Mouse (Mus musculus) adrenal gland (tissue): Measurements from ENCODE around the gene Tceal9.
"Not testable (repeated sequence)": the region's sequence is repeated elsewhere in the genome, so short reads cannot be mapped to it uniquely, and the experiment has no call there.

ENCODE experiments used
- intact Hi-C: fragments of 180-260 bp; cut with DNase I; formaldehyde crosslinking; loops from one replicate; pipeline ENCODE4 v1.15.1; 2025
- long read RNA-seq, 2 experiments: library from polyadenylated mRNA; unstranded; transcript quantifications; one replicate each; pipeline ENCODE4 v2.0.0; 2020; ENCODE audit warnings: borderline replicate concordance in 1 of 2; ENCODE audit not compliant: insufficient replicate concordance in 1 of 2

Tceal9 gene
- long read RNA-seq, experiment 1, transcript Tceal9-201 (3 exons, 1,019 nt), result major isoform, 233 of 243 reads
- long read RNA-seq, experiment 1, partial matches to known transcripts, result 1 of 243 reads
- long read RNA-seq, experiment 1, other reads (novel, unspliced or antisense), result 8 of 243 reads
- long read RNA-seq, experiment 2, transcript Tceal9-201 (3 exons, 1,019 nt), result major isoform, 340 of 353 reads
- long read RNA-seq, experiment 2, partial matches to known transcripts, result 2 of 353 reads
- long read RNA-seq, experiment 2, other reads (novel, unspliced or antisense), result 8 of 353 reads

GRCm38 (mm10) chrX:136244574-136245229 lies at the start of gene Tceal9:
Gene Tceal9, plus strand, starts transcription at chrX:136245079.
- intact Hi-C loops, result no loop called here

DNA sequence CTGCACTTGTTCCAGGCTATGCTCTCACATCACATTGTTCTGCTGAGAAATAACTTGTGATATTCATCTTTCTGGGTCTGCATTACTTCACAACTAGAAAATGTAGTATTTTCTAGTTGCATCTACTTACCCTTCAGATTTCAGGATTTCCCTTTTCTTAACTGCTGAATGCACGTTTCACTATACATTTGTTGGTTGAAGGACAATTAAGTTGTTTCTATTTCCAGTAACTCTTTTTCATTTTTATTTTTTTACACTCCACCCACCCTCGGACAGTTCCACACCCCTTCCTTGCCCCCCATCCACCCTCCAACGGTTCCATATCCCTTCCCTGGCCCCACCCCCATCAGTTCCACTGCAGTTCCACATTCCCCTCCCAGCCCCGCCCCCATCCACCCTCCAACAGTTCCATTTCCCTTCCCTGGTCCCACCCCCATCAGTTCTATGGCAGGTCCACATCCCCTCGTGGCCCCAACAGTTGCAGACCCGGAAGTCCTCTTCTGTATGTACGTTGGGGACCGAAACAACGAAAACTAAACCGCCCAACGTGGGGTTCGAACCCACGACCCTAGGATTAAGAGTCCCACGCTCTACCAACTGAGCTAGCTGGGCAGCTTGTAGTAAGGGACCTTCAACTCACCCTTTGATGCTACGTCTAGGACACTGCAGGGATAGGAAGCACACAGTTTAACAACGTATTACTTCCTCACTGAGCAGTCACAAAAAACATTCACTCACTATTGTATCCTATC lies 49.5 kb upstream of the Tceal9 start:
- intact Hi-C loops, result loop anchor here (10.0 kb wide), 1 partner anchor 109 kb away; no protein-coding TSS in a partner anchor

DNA sequence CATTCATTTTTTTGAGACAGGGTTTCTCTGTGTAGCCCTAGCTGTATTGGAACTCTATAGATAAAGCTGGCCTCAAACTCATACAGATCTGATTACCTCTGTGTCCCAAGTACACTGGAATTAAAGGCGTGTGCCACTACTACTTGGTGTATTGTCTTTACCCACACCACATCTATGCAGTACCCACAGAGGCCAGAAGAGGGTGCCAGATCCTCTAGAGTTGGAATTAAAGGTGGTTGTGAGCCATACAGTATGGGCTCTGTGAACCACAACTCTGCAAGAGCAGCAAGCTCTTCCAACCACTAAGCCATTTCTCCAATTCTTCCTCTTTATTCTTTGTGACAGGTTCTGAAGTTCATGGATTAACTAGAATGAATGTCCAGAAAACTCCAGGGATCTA lies 48.0 kb upstream of the Tceal9 start:
- intact Hi-C loops, result loop anchor here (2.0 to 10.0 kb wide), 2 partner anchors 108 to 124 kb away; no protein-coding TSS in a partner anchor

GRCm38 (mm10) chrX:136203257-136203656 lies 41.6 kb upstream of the Tceal9 start:
- intact Hi-C loops, result no loop called here

DNA sequence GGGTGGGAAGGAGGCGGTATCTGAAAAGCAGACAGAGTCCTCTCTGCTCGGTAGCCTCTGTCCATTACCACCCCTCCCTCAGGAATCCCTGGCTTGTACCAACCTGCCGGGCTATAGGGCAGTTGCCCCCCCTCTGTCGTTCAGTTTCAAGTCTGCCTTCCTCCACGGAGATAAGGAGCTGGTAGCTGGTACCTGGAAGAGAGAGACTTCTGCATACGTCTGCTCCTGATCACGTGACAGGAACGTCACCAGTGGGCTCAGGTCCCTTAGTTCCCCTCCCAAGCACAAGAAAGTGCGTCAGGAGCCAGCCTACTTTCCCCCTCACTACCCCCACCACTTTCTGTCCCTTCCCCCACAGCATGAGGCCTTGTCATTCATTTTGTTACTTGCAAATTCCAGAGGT lies 41.2 kb upstream of the Tceal9 start, which contains the start of gene Tceal5:
Gene Tceal5 (minus strand): TSS at position 213 of the 403 bp plus-strand sequence.
- intact Hi-C loops, result no loop called here

- intact Hi-C loops, result no loop called here
These were observed 40.5 kb upstream of the Tceal9 start for GRCm38 (mm10) chrX:136204406-136204805.

- intact Hi-C loops, result no loop called here
These were observed 31.5 kb upstream of the Tceal9 start for GRCm38 (mm10) chrX:136213396-136213795.

- intact Hi-C loops, result not testable (repeated sequence)
These were observed 29.9 kb upstream of the Tceal9 start, which contains the start of the genes Tceal7 and Bex1 for GRCm38 (mm10) chrX:136214729-136215677. Gene Tceal7, plus strand, starts transcription at chrX:136214779. Gene Bex1, minus strand, starts transcription at chrX:136215513.

- intact Hi-C loops, result no loop called here
These were observed 28.6 kb upstream of the Tceal9 start for GRCm38 (mm10) chrX:136216303-136216702.

DNA sequence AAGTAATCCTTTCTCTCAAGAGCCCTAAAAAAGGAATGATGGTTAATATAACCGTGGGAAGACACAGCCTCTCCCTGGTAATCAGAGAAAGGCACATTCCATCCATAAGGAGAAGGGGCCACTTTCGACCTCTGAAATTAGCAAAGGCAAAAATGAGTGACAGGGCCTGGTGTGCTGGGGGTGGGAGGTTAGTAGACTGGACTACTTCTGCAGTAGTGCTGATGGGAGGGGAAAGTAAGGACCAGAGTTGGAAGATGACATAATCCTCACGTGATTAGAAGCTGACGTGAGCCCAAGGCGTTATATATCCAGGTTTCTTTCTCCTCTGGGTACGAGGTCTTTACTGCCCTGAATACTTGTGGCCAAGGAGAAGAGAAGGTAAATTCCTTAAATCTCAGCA lies 21.2 kb upstream of the Tceal9 start:
- intact Hi-C loops, result no loop called here

- intact Hi-C loops, result no loop called here
These were observed 17.1 kb upstream of the Tceal9 start for GRCm38 (mm10) chrX:136227768-136228167.

DNA sequence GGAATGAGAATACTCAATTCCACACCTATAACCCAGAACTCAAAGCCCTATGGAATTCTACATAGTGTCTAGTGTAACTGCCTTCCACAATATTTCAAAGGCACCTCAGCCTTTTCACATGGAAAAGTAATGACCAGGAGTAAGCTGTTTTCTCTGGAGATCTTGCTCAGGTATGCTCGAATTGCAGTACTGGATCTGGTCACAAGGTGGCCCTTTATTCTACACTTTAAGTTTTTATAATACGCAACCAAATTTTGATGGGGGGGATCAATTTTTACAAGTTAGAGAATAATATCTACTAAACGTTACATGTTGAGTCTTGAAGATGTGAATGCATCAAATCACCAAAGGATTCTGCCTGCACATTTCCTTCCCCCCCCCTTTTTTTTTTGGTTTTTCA lies 6.8 kb upstream of the Tceal9 start:
- intact Hi-C loops, result loop anchor here (1.0 kb wide), 1 partner anchor 66 kb away; no protein-coding TSS in a partner anchor

- intact Hi-C loops, result no loop called here
These were observed 1.7 kb upstream of the Tceal9 start for GRCm38 (mm10) chrX:136243181-136243580.

- intact Hi-C loops, result no loop called here
These were observed 717 bp downstream of the Tceal9 start for GRCm38 (mm10) chrX:136245521-136246071.

DNA sequence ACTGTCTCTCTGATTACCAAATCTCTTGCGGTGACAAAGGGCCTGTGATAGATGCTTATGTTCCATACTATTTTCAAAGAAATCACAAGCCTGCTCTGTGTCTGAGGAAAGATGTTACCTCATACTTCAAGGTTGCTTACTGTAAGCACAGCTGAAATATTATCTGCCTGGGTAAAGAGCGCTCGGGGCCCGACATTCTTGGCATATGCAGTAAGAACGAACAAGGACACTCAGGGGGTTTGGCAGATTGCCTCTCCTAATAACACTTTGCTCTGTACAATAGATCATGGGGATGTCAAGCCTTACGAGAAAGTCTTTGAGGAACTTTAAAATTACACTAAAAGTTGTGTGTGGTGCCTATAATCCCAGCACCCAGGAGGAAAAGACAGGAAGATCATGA lies 3.9 kb downstream of the Tceal9 start:
- intact Hi-C loops, result no loop called here

DNA sequence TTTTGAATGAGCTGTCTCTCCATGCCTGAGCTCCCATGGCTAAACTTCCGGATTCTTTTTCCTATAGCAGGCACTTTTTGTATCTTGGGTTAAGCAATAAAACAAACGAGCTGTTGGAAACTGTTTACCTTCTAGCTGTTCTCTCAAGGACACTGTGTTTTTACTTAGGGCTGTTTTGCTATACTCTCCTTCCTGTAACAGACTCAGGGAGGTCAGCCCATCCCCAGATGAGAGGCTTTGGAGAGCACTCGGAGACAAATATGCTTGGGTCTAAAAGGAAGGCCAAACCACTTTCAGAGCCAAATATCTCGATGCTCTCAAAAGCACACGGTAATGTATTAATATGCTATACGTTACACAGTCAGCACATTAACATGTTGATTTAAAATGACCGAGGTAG lies 4.8 kb downstream of the Tceal9 start:
- intact Hi-C loops, result no loop called here

DNA sequence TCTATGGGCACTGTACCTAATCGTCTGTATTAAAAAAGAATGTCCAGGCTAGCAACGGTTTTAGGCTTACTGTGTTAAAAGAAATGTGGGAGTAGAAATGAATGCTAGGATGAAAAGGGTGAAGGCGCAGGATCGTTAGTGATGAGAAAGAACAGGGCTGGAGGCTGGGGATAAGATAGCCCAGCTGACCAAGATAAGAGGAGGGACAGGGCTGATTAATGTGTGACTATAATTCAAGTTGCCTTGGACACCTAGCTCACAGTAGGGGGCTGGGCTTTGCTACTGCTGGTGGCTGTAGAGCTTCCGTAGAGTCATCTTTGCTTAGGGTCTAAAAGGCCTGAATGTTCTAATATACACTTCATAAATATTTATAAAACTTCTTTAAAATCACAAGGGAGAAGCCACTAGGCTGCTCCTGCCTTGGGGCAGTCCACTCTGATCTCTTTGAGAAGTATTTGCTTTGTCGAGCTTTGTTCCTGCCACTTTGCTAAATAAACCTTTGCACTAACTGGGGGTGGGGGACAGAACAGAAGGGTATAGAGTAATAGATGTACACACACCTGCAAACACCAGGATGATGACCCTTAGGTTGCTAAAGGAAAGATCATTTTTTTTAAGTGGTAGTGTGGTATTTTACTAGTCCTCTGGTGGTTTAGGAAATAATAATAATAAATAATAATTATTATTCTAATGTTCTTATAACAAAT lies 7.3 kb downstream of the Tceal9 start:
- intact Hi-C loops, result no loop called here

DNA sequence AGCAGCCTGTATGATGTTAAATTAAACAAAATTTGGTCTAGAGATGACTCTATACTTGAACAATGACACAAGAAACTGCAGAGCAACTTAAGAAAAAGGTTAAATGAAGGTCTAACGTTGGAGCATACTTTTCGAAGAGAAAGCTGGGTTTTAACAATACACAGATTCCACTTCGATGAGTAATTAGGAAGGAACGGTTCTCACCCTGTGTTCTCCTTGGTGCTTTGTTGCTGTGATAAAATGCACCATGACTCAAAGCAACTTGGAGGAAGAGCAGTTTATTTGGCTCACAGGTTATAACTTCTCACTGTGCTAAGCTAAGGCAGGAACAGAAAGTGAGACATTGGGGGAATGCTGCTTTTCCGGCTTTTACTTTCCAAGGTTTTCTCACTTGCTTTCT lies 22.8 kb downstream of the Tceal9 start:
- intact Hi-C loops, result no loop called here

GRCm38 (mm10) chrX:136268173-136268572 lies 23.3 kb downstream of the Tceal9 start:
- intact Hi-C loops, result no loop called here
